Mouse (Mus musculus): ENCODE measurements around the gene Trip4. TPM values are rescaled to one million over a fixed set of nuclear protein-coding genes. Genes with fewer than 3 reads are reported as not detected.

The Trip4 gene
- polyA plus RNA-seq (2017; shearing (Covaris generic)), result 10 to 100 TPM; 32.3 to 39.8 (median 35.4) TPM

- ATAC-seq, result peak; percentile 99
Measured at GRCm38 (mm10) chr9:65908394-65909300, at the start of gene Trip4, which contains the start of gene Csnk1g1. Gene Trip4, minus strand, starts transcription at chr9:65908794. Gene Csnk1g1, plus strand, starts transcription at chr9:65908924.

GRCm38 (mm10) chr9:65951082-65951587, 42.5 kb upstream of the Trip4 start:
- no peak for ATAC-seq

GRCm38 (mm10) chr9:65937566-65937965, 29.0 kb upstream of the Trip4 start:
- no peak for ATAC-seq

- ATAC-seq, result no peak
Measured at GRCm38 (mm10) chr9:65929826-65930225, 21.2 kb upstream of the Trip4 start.

GRCm38 (mm10) chr9:65928456-65928855, 19.9 kb upstream of the Trip4 start:
- ATAC-seq, result no peak

GRCm38 (mm10) chr9:65917015-65917414, 8.4 kb upstream of the Trip4 start:
- no peak for ATAC-seq

- no peak for ATAC-seq
Measured at GRCm38 (mm10) chr9:65913976-65914375, 5.4 kb upstream of the Trip4 start.

GRCm38 (mm10) chr9:65909837-65910236, 1.2 kb upstream of the Trip4 start:
- peak; percentile 1 for ATAC-seq

GRCm38 (mm10) chr9:65909301-65909801, 757 bp upstream of the Trip4 start:
- peak; percentile 44 for ATAC-seq

GRCm38 (mm10) chr9:65903419-65903818, 5.2 kb downstream of the Trip4 start:
- ATAC-seq, result no peak

GRCm38 (mm10) chr9:65902879-65903278, 5.7 kb downstream of the Trip4 start:
- ATAC-seq, result no peak

- ATAC-seq, result no peak
Measured at GRCm38 (mm10) chr9:65896977-65897376, 11.6 kb downstream of the Trip4 start.

- ATAC-seq, result no peak
Measured at GRCm38 (mm10) chr9:65891126-65891525, 17.5 kb downstream of the Trip4 start.

- peak; percentile 91 for ATAC-seq
Measured at GRCm38 (mm10) chr9:65890143-65890628, 18.4 kb downstream of the Trip4 start, which contains the start of gene Pclaf. Gene Pclaf, plus strand, starts transcription at chr9:65890237.

GRCm38 (mm10) chr9:65884564-65885315, 23.9 kb downstream of the Trip4 start:
- peak; percentile 100 for ATAC-seq

- no peak for ATAC-seq
Measured at GRCm38 (mm10) chr9:65859656-65860055, 48.9 kb downstream of the Trip4 start.

- ATAC-seq, result no peak
Measured at GRCm38 (mm10) chr9:65850203-65850602, 58.4 kb downstream of the Trip4 start.

- ATAC-seq, result no peak
Measured at GRCm38 (mm10) chr9:65848154-65848553, 60.4 kb downstream of the Trip4 start.

GRCm38 (mm10) chr9:65844421-65845165, 64.0 kb downstream of the Trip4 start:
- ATAC-seq, result no peak

- ATAC-seq, result no peak
Measured at GRCm38 (mm10) chr9:65839841-65840240, 68.8 kb downstream of the Trip4 start.

- no peak for ATAC-seq
Measured at GRCm38 (mm10) chr9:65836916-65837315, 71.7 kb downstream of the Trip4 start.

Measured in inflammation-experienced regulatory T-cells, adult 6 months (primary cell).